Mouse (Mus musculus) olfactory bulb, adult 2 months (tissue): Measurements from ENCODE around the gene AL732309.1.

Source experiments
- CTCF ChIP-seq: fragments of 200-500 bp; IDR thresholded peaks from 2 replicates; pipeline ENCODE4 v1.5.1; 2012; ENCODE audit warnings: low read depth, mild to moderate bottlenecking, low read length, moderate library complexity; ENCODE audit not compliant: insufficient read depth
- POLR2A ChIP-seq: fragments of 200-500 bp; IDR thresholded peaks from 2 replicates; pipeline ENCODE4 v1.6.1; 2012; ENCODE audit warnings: mild to moderate bottlenecking, low read depth, low read length, moderate library complexity; ENCODE audit not compliant: insufficient read depth

- TF ChIP-seq CTCF (peak; percentile 78), POLR2A (0 out of 2 replicates have a peak, but pooled peaks have one; percentile 13)
These were observed 46.2 kb upstream of the AL732309.1 start for GRCm38 (mm10) chr2:25292856-25293255.
